Mouse (Mus musculus) embryonic facial prominence, embryonic 12.5 days (tissue): Measurements from ENCODE around the gene Cby3. TPM values are rescaled to one million over a fixed set of nuclear protein-coding genes. Genes with fewer than 3 reads are reported as not detected.

Experiments used
- ATAC-seq: fragments of 200-750 bp; cut with Nextera tagmentation; 2 replicates; pipeline ENCODE4 v1.8.0; 2017; ENCODE audit not compliant: insufficient number of reproducible peaks, insufficient read depth, low FRiP score, low TSS enrichment
- H3K27ac ChIP-seq: fragments of 300-500 bp; sonication (generic); 2 replicates; pipeline ENCODE4 v1.5.1; 2016; ENCODE audit warnings: mild to moderate bottlenecking
- H3K27me3 ChIP-seq: fragments of 300-500 bp; sonication (generic); 2 replicates; pipeline ENCODE4 v1.6.1; 2016; ENCODE audit warnings: mild to moderate bottlenecking, moderate library complexity
- H3K36me3 ChIP-seq: fragments of 300-500 bp; sonication (generic); 2 replicates; pipeline ENCODE4 v1.6.1; 2016; ENCODE audit warnings: mild to moderate bottlenecking
- H3K4me1 ChIP-seq: fragments of 300-500 bp; sonication (generic); 2 replicates; pipeline ENCODE4 v1.6.1; 2016
- H3K4me2 ChIP-seq: fragments of 300-500 bp; sonication (generic); replicated peaks from 2 replicates; pipeline ENCODE4 v1.6.1; 2016; ENCODE audit warnings: mild to moderate bottlenecking, moderate library complexity
- H3K4me3 ChIP-seq: fragments of 300-500 bp; sonication (generic); 2 replicates; pipeline ENCODE4 v1.5.1; 2016; ENCODE audit warnings: mild to moderate bottlenecking
- H3K9ac ChIP-seq: fragments of 300-500 bp; sonication (generic); 2 replicates; pipeline ENCODE4 v1.6.1; 2016; ENCODE audit warnings: mild to moderate bottlenecking, moderate library complexity
- H3K9me3 ChIP-seq: fragments of 300-500 bp; sonication (generic); 2 replicates; pipeline ENCODE4 v1.6.1; 2016; ENCODE audit warnings: mild to moderate bottlenecking, moderate library complexity
- WGBS: fragments of 180-500 bp; shearing (Covaris S2); methylation state at CpG from one replicate; pipeline ENCODE4 v1.1.7; 2016; 5-methylcytosine and 5-hydroxymethylcytosine counted together
- polyA plus RNA-seq: library from polyadenylated mRNA; unstranded; fragments of >200 nt; fragmentation: Nextera tagmentation; extraction: Ambion mirVana; gene quantifications from 2 replicates; pipeline ENCODE4 v1.2.1, GENCODE M21; 2016

The Cby3 gene
- polyA plus RNA-seq, 1 experiment from 2014 or later: 0.73 TPM

DNA sequence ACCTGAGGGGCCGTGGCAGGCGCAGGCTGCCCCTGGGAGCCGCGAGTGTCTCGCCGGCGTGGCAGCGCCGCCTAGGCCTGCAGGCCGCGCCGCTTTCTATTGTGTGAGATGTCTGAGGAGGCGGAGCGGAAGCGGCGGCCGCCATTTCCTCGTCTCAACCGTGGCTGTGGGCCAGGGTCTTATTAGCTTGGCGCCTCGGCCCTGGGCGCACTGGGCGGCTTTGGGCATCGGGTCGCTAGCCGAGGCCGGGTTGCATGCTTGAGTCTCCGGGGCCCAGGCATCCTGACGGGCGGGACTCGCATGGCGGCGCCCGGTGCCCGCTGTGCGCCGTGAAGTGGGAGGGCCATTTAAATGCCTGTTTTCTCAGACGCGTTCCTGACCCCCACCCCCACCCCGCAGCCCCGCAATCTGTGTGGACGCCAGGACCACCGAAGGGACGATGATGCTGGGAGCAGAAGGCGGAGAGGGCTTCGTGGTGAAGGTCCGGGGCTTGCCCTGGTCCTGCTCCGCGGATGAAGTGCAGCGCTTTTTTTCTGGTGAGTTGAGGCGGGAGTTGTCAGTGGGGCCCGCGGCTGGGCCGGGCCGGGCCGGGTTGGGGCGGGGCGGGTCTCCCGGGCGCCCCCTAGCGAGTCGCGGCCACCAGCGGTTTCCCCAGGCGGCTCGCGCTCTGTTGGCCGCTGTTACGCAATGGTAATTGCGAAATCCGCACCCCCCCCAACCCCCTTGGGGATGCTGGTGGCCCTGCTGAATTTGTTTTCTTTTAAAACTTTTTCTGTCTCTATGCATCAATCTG, 23.8 kb downstream of the Cby3 start:
- peak overlapping the region; percentile 96 for H3K4me3 ChIP-seq
- peaks cover 26% of the 10 kb centered on the region for H3K36me3 ChIP-seq
- peak overlapping the region; percentile 99 for H3K9ac ChIP-seq
- H3K9me3 ChIP-seq: no peaks in the 10 kb centered on the region
- peak overlapping the region; percentile 80 for H3K4me2 ChIP-seq
- WGBS: under 1% methylated on average over 71 of the region's 71 CpGs
- H3K27ac ChIP-seq: peak overlapping the region; percentile 99
- no peaks in the 10 kb centered on the region for H3K27me3 ChIP-seq
- H3K4me1 ChIP-seq: peaks cover 19% of the 10 kb centered on the region
- ATAC-seq: peak; percentile 67

GRCm38 (mm10) chr11:50379023-50379752, 24.9 kb downstream of the Cby3 start:
- WGBS: 65% methylated on average over 12 of the region's 12 CpGs
- Histone ChIP-seq H3K4me3 (peak overlapping the region; percentile 96), H3K27me3 (no peaks in the 10 kb centered on the region), H3K9me3 (no peaks in the 10 kb centered on the region), H3K27ac (no peak overlapping the region), H3K36me3 (peaks cover 31% of the 10 kb centered on the region), H3K4me1 (peaks cover 19% of the 10 kb centered on the region), H3K9ac (peak overlapping the region; percentile 99), H3K4me2 (peak overlapping the region; percentile 80)
- ATAC-seq: no peak

DNA sequence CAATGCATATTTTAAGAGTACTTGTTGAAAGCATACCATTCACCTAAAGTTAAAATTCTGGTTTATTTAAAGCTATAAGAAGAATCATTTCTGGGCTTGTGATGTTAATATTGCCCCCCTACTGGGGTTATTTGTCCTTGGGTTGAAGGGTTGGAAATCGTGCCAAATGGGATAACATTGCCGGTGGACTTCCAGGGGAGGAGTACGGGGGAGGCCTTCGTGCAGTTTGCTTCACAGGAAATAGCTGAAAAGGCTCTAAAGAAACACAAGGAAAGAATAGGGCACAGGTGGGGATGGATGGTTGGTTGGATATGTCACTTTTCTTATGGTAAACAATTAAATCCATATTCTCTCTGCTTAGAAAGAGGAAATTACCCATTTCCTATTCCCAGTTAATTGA, 27.0 kb downstream of the Cby3 start:
- no peak for ATAC-seq
- Histone ChIP-seq H3K27me3 (no peaks in the 10 kb centered on the region), H3K9ac (no peak overlapping the region; the same call in 1 of the 2 replicates), H3K4me3 (0 out of 2 replicates have a peak overlapping the region, but pooled peaks have one; percentile 15), H3K4me2 (peak overlapping the region; percentile 50), H3K36me3 (peaks cover 35% of the 10 kb centered on the region), H3K9me3 (no peaks in the 10 kb centered on the region), H3K4me1 (peaks cover 13% of the 10 kb centered on the region), H3K27ac (no peak overlapping the region)
- WGBS: 45% methylated on average over 4 of the region's 4 CpGs

DNA sequence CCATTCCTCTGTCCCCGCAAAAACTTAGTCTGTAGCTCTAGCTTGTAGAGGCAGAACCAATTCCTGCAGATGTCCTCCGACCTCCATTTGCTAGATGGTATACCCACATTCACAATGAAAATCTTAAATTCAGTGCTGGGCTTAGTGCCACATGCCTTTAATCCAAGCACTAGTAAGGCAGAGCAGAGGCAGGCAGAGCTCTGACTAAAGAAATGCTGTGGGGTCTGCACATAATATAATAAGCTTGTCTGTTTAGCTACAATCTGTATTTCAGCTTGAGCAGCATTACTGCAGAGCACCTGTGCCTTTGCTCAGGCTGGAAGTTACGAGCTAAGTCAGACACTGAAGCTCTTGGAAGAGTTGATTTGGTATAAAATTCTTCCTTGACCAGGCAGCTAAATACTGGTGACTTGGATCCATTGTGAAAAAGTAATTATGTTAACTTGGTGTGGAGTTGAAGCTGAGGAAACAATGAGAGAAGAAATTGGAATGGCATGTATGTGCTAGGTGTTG, 33.0 kb downstream of the Cby3 start:
- no peak for ATAC-seq
- no peaks in the 10 kb centered on the region for H3K9me3 ChIP-seq
- no peak overlapping the region for H3K4me2 ChIP-seq
- H3K4me3 ChIP-seq: no peak overlapping the region
- H3K27me3 ChIP-seq: no peaks in the 10 kb centered on the region
- no peak overlapping the region for H3K9ac ChIP-seq
- H3K36me3 ChIP-seq: peaks cover 61% of the 10 kb centered on the region
- WGBS: 76% methylated on average over 3 of the region's 3 CpGs
- peak overlapping the region; percentile 1; the same call in 1 of the 2 replicates for H3K27ac ChIP-seq
- H3K4me1 ChIP-seq: no peaks in the 10 kb centered on the region

DNA sequence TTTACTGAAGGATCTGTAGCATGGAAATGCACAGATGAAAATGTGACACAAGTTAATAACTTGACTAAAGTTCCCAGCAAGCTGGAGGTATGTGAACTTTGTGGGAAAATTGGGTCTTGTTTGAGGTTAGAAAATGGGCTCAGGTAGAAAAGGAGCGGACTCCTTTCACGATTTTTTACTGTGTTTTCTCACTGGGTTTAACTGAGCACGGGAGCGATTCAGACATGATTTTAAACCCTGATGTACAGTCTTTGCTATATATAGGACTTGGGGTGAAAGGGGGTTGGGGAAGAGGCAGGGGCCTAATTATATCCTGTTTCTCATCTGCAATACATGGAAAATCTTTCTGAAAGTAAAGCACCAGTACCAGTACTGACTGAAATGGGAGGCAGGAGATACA, 33.4 kb downstream of the Cby3 start:
- H3K4me2 ChIP-seq: no peak overlapping the region
- no peak overlapping the region for H3K4me3 ChIP-seq
- H3K4me1 ChIP-seq: no peaks in the 10 kb centered on the region
- H3K27ac ChIP-seq: peak overlapping the region; percentile 1; the same call in 1 of the 2 replicates
- peaks cover 57% of the 10 kb centered on the region for H3K36me3 ChIP-seq
- WGBS: 91% methylated on average over 4 of the region's 4 CpGs
- no peaks in the 10 kb centered on the region for H3K27me3 ChIP-seq
- no peak for ATAC-seq
- H3K9me3 ChIP-seq: no peaks in the 10 kb centered on the region
- no peak overlapping the region for H3K9ac ChIP-seq

DNA sequence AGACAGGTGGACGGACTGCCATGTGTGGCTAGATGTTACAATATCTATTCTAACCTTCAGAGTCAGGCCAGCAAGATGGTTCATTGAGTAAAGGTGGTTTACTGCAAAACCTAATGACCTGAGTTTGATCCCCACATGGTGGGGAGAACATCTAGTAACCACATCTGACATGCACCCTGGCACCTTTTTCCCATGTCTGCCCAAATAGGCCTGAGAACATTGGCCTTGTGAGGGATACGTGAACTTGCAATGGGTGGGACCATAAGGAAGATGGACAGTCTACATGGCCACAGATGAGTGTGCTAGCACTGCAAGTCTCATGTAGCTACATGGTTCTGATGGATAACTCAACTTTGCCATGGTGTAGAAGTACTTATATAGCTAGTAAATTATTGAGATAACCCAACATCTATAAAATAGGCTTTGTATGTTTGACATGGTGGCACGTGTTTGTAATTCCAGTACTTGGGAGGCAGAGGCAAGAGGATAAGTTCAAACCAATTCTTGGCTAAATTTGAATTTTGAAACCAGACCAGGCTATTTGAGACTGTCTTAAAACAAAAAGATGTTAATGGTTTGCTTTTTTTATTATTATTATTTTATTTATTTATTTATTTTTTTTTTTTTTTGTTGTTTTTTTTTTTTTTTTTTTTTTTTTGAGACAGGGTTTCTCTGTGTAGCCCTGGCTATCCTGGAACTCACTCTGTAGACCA, 34.1 kb downstream of the Cby3 start:
- H3K9ac ChIP-seq: no peak overlapping the region
- no peak for ATAC-seq
- H3K27ac ChIP-seq: no peak overlapping the region
- no peaks in the 10 kb centered on the region for H3K27me3 ChIP-seq
- peaks cover 57% of the 10 kb centered on the region for H3K36me3 ChIP-seq
- no peak overlapping the region for H3K4me3 ChIP-seq
- no peaks in the 10 kb centered on the region for H3K9me3 ChIP-seq
- no peak overlapping the region for H3K4me2 ChIP-seq
- no peaks in the 10 kb centered on the region for H3K4me1 ChIP-seq
- 93% methylated on average over 3 of the region's 3 CpGs for WGBS

- no peaks in the 10 kb centered on the region for H3K4me1 ChIP-seq
- ATAC-seq: no peak
- WGBS: 80% methylated on average over 3 of the region's 3 CpGs
- no peak overlapping the region for H3K4me2 ChIP-seq
- no peaks in the 10 kb centered on the region for H3K27me3 ChIP-seq
- no peak overlapping the region for H3K9ac ChIP-seq
- H3K36me3 ChIP-seq: peaks cover 61% of the 10 kb centered on the region
- no peak overlapping the region for H3K4me3 ChIP-seq
- H3K9me3 ChIP-seq: no peaks in the 10 kb centered on the region
- H3K27ac ChIP-seq: no peak overlapping the region
These were observed 34.7 kb downstream of the Cby3 start for GRCm38 (mm10) chr11:50389011-50389410.

- WGBS: 74% methylated on average over 5 of the region's 5 CpGs
- Histone ChIP-seq H3K9ac (no peak overlapping the region), H3K4me3 (no peak overlapping the region), H3K27me3 (no peaks in the 10 kb centered on the region), H3K4me2 (no peak overlapping the region), H3K9me3 (no peaks in the 10 kb centered on the region), H3K4me1 (no peaks in the 10 kb centered on the region), H3K27ac (no peak overlapping the region), H3K36me3 (peaks cover 63% of the 10 kb centered on the region)
- ATAC-seq: no peak
These were observed 35.4 kb downstream of the Cby3 start for GRCm38 (mm10) chr11:50389616-50390015.

DNA sequence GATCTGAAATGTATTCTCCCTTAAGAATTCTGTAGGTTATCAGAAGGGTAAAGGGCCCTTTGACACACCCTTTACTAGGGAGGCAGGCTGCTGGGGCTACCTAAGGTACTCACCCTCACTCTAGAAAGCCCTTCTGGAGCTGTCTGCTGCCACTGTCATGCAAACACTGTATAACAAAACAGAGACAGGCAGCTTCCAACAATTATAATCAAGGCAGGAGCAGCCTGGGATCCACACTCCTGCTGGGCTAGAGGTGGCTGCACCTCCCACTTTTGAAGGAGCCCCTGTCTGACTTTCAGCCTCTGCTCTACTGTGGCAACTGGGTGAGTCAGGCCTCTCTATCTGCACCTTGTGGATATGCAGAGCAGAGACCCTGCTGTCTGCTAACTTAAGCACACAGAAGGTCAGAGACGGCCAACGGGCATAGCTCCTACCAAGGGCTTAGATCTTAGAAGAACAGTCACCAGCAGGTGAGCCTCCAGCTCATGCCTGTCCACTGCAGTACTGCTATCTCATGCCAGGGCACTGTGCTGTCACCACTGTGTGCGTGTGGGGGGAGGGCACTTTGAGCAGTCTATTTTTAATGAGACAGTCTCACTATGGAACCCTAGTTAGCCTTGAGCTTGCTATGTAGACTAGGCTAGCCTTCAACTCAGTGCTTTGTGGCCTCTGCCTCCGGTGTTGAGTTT, 37.2 kb downstream of the Cby3 start:
- WGBS: 88% methylated on average over 4 of the region's 4 CpGs
- H3K27me3 ChIP-seq: no peaks in the 10 kb centered on the region
- H3K4me2 ChIP-seq: no peak overlapping the region
- no peaks in the 10 kb centered on the region for H3K4me1 ChIP-seq
- H3K9ac ChIP-seq: no peak overlapping the region
- no peak; the same call in 1 of the 2 replicates for ATAC-seq
- H3K9me3 ChIP-seq: no peaks in the 10 kb centered on the region
- peaks cover 71% of the 10 kb centered on the region for H3K36me3 ChIP-seq
- H3K4me3 ChIP-seq: no peak overlapping the region
- no peak overlapping the region for H3K27ac ChIP-seq

GRCm38 (mm10) chr11:50393306-50393705, 39.0 kb downstream of the Cby3 start:
- Histone ChIP-seq H3K27ac (no peak overlapping the region), H3K4me3 (no peak overlapping the region), H3K9me3 (no peaks in the 10 kb centered on the region), H3K4me2 (no peak overlapping the region), H3K9ac (no peak overlapping the region), H3K36me3 (peaks cover 72% of the 10 kb centered on the region), H3K27me3 (no peaks in the 10 kb centered on the region), H3K4me1 (no peaks in the 10 kb centered on the region)
- 82% methylated on average over 6 of the region's 6 CpGs for WGBS
- ATAC-seq: no peak

- Histone ChIP-seq H3K27ac (no peak overlapping the region), H3K27me3 (no peaks in the 10 kb centered on the region), H3K36me3 (peaks cover 74% of the 10 kb centered on the region), H3K4me1 (no peaks in the 10 kb centered on the region), H3K9me3 (no peaks in the 10 kb centered on the region), H3K4me2 (no peak overlapping the region), H3K9ac (no peak overlapping the region), H3K4me3 (no peak overlapping the region)
- ATAC-seq: no peak
- WGBS: 86% methylated on average over 7 of the region's 7 CpGs
These were observed 40.5 kb downstream of the Cby3 start for GRCm38 (mm10) chr11:50394731-50395130.
